Mouse (Mus musculus) erythroblast, embryonic 14.5 days (primary cell): ENCODE results near the gene Fosb. TPM values are rescaled to one million over a fixed set of nuclear protein-coding genes. Genes with fewer than 3 reads are reported as not detected.

ENCODE experiments used
- H3K27me3 ChIP-seq: 2 replicates; pipeline ENCODE4 v1.6.1; 2012; ENCODE audit warnings: inconsistent platforms; ENCODE audit not compliant: control insufficient read depth
- H3K36me3 ChIP-seq: 2 replicates; pipeline ENCODE4 v1.6.1; 2012; ENCODE audit warnings: mild to moderate bottlenecking, inconsistent platforms; ENCODE audit not compliant: control insufficient read depth
- H3K4me1 ChIP-seq: 2 replicates; pipeline ENCODE4 v1.6.1; 2012; ENCODE audit warnings: inconsistent platforms; ENCODE audit not compliant: control insufficient read depth
- H3K4me3 ChIP-seq: replicated peaks from 2 replicates; pipeline ENCODE3; 2012; ENCODE audit warnings: moderate library complexity, mild to moderate bottlenecking, inconsistent platforms
- H3K9me3 ChIP-seq: 2 replicates; pipeline ENCODE4 v1.6.1; 2012; ENCODE audit warnings: low read length, inconsistent platforms, mixed read lengths; ENCODE audit not compliant: control insufficient read depth
- GATA1 ChIP-seq: IDR thresholded peaks from 2 replicates; pipeline ENCODE4 v1.6.1; 2012; ENCODE audit warnings: low read length, inconsistent platforms, mixed read lengths
- TAL1 ChIP-seq: IDR thresholded peaks from 3 replicates; pipeline ENCODE4 v1.6.1; 2012; ENCODE audit warnings: low read length, inconsistent platforms, mixed read lengths
- polyA plus RNA-seq: library from polyadenylated mRNA; stranded (reverse); fragments of >175 nt; gene quantifications from 2 replicates; pipeline ENCODE4 v1.2.3, GENCODE M21; 2012

Gene Fosb
- polyA plus RNA-seq, 1 experiment: 8.8 TPM

GRCm38 (mm10) chr7:19276253-19276652, 33.6 kb downstream of the Fosb start:
- Histone ChIP-seq H3K36me3 (no peaks in the 10 kb centered on the region), H3K27me3 (peaks cover 45% of the 10 kb centered on the region), H3K9me3 (peaks cover 12% of the 10 kb centered on the region), H3K4me1 (peaks cover 40% of the 10 kb centered on the region), H3K4me3 (no peak overlapping the region)
- no peak for TF ChIP-seq TAL1
- no peak for TF ChIP-seq GATA1

- H3K4me1 ChIP-seq: peaks cover 68% of the 10 kb centered on the region
- H3K9me3 ChIP-seq: peaks cover 3% of the 10 kb centered on the region; the same call in 1 of the 2 replicates
- H3K4me3 ChIP-seq: peak overlapping the region; percentile 93
- peaks cover 18% of the 10 kb centered on the region for H3K36me3 ChIP-seq
- TF ChIP-seq TAL1 (no peak), GATA1 (no peak)
- peaks cover 5% of the 10 kb centered on the region for H3K27me3 ChIP-seq
Observed at GRCm38 (mm10) chr7:19272173-19272764, 37.6 kb downstream of the Fosb start.

- Histone ChIP-seq H3K4me3 (peak within 1 kb of the TSS; percentile 93), H3K4me1 (peaks cover 75% of the 10 kb centered on the region)
- no peak for TF ChIP-seq GATA1
- TF ChIP-seq TAL1: no peak
Observed at GRCm38 (mm10) chr7:19271238-19272172, 38.3 kb downstream of the Fosb start, which contains the start of gene Vasp. TSS of gene Vasp (minus strand) at chr7:19271817.

DNA sequence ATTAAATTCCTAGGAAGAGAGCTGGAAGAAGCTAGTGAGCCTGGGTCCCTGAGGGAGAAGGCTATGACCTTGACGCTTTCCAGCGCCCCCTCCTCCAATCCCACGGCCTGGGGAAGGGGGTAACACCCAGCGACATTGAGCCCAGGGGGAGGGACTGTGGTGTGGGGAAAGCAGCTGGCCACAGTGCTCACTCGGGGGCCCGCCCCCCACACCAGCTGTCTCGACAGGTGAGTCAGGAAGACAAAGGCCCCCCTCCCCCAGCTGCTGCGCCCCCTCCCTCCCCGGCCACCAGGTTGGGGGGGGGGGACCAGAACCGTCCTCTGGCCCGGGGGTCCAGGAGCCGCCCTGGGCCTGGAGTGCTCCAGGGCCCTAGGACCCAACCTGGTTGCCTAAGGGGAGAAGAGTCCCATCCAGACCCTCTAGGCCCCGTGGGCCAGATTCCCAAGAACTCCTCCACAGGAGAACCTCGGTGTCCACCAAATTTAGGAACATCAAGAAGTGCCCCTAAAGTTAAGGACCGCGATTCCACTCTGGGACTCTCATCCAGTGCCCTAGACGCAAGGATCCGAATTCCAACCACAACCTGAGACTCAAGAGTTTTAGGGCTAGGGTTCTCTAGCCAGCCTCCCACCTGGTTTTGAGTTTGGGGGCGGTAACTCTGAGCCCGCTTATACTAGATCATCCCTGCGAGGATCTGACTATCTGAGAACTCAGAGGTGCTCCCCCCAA, 39.2 kb downstream of the Fosb start:
- peak overlapping the region; percentile 93 for H3K4me3 ChIP-seq
- H3K36me3 ChIP-seq: peaks cover 32% of the 10 kb centered on the region
- peaks cover 82% of the 10 kb centered on the region for H3K4me1 ChIP-seq
- no peak for TF ChIP-seq GATA1
- TF ChIP-seq TAL1: no peak
- no peaks in the 10 kb centered on the region for H3K9me3 ChIP-seq
- no peaks in the 10 kb centered on the region for H3K27me3 ChIP-seq

More at GRCm38 (mm10) chr7:19271238-19272172, 38.3 kb downstream of the Fosb start, which contains the start of gene Vasp:
- Histone ChIP-seq H3K36me3 (peaks cover 24% of the 10 kb centered on the region), H3K27me3 (no peaks in the 10 kb centered on the region; the same call in 1 of the 2 replicates), H3K9me3 (peaks cover 3% of the 10 kb centered on the region; the same call in 1 of the 2 replicates)

GRCm38 (mm10) chr7:19269721-19270441, 40.0 kb downstream of the Fosb start:
- Histone ChIP-seq H3K27me3 (no peaks in the 10 kb centered on the region), H3K4me1 (peaks cover 89% of the 10 kb centered on the region), H3K36me3 (peaks cover 40% of the 10 kb centered on the region), H3K9me3 (no peaks in the 10 kb centered on the region), H3K4me3 (peak overlapping the region; percentile 93)
- no peak for TF ChIP-seq TAL1
- TF ChIP-seq GATA1: no peak

- H3K27me3 ChIP-seq: no peaks in the 10 kb centered on the region
- no peaks in the 10 kb centered on the region for H3K9me3 ChIP-seq
- H3K4me1 ChIP-seq: peaks cover 93% of the 10 kb centered on the region
- H3K4me3 ChIP-seq: peak overlapping the region; percentile 93
- H3K36me3 ChIP-seq: peaks cover 48% of the 10 kb centered on the region
- no peak for TF ChIP-seq GATA1
Observed at GRCm38 (mm10) chr7:19268993-19269681, 40.7 kb downstream of the Fosb start.

- H3K4me3 ChIP-seq: no peak overlapping the region
- no peaks in the 10 kb centered on the region for H3K27me3 ChIP-seq
- no peak for TF ChIP-seq TAL1
- TF ChIP-seq GATA1: no peak
- no peaks in the 10 kb centered on the region for H3K9me3 ChIP-seq
- peaks cover 92% of the 10 kb centered on the region for H3K4me1 ChIP-seq
- H3K36me3 ChIP-seq: peaks cover 69% of the 10 kb centered on the region
Observed at GRCm38 (mm10) chr7:19267051-19267450, 42.8 kb downstream of the Fosb start.
